Mouse (Mus musculus) limb, embryonic 11.5 days (tissue): ENCODE measurements at regions not wholly inside any gene's neighbourhood (a gene's known extent, or its start where the extent isn't known, plus 50 kb on each side); places are given as distances from the start of the nearest gene placed in this dataset.

Experiments used
- ATAC-seq: fragments of 200-750 bp; cut with Nextera tagmentation; 2 replicates; pipeline ENCODE4 v1.8.0; 2017; ENCODE audit warnings: low read depth; ENCODE audit not compliant: insufficient number of reproducible peaks, low FRiP score, low TSS enrichment
- DNase-seq: peaks from one replicate; pipeline ENCODE4 v3.0.0-alpha.2; 2015; ENCODE audit warnings: low spot score
- H3K27ac ChIP-seq: fragments of 300-500 bp; sonication (generic); replicated peaks from 2 replicates; pipeline ENCODE4 v1.5.1; 2014; ENCODE audit warnings: low read depth, mild to moderate bottlenecking, low read length
- H3K27me3 ChIP-seq: fragments of 300-500 bp; sonication (generic); 2 replicates; pipeline ENCODE4 v1.6.1; 2014; ENCODE audit warnings: mild to moderate bottlenecking, low read length, mixed read lengths; ENCODE audit not compliant: control insufficient read depth, insufficient read depth
- H3K36me3 ChIP-seq: fragments of 300-500 bp; sonication (generic); 2 replicates; pipeline ENCODE4 v1.6.1; 2014; ENCODE audit warnings: mild to moderate bottlenecking, low read length, moderate library complexity, mixed read lengths; ENCODE audit not compliant: control insufficient read depth, insufficient read depth
- H3K4me1 ChIP-seq: fragments of 300-500 bp; sonication (generic); 2 replicates; pipeline ENCODE4 v1.6.1; 2014; ENCODE audit warnings: low read length, mixed read lengths; ENCODE audit not compliant: control insufficient read depth, insufficient read depth
- H3K4me2 ChIP-seq: fragments of 300-500 bp; sonication (generic); 2 replicates; pipeline ENCODE4 v1.6.1; 2014; ENCODE audit warnings: low read depth, mild to moderate bottlenecking, moderate library complexity; ENCODE audit not compliant: severe bottlenecking
- H3K4me3 ChIP-seq: fragments of 300-500 bp; sonication (generic); 2 replicates; pipeline ENCODE4 v1.5.1; 2014; ENCODE audit warnings: low read depth, low read length
- H3K9ac ChIP-seq: fragments of 300-500 bp; sonication (generic); 2 replicates; pipeline ENCODE4 v1.6.1; 2014; ENCODE audit warnings: mild to moderate bottlenecking, low read length
- H3K9me3 ChIP-seq: fragments of 300-500 bp; sonication (generic); 2 replicates; pipeline ENCODE4 v1.6.1; 2016; ENCODE audit warnings: low read length; ENCODE audit not compliant: control insufficient read depth
- WGBS: fragments of 180-500 bp; shearing (Covaris S2); extraction: QIAGEN DNeasy Blood & Tissue Kit; methylation state at CpG from one replicate; pipeline ENCODE4 v1.1.7; 2014; 5-methylcytosine and 5-hydroxymethylcytosine counted together

DNA sequence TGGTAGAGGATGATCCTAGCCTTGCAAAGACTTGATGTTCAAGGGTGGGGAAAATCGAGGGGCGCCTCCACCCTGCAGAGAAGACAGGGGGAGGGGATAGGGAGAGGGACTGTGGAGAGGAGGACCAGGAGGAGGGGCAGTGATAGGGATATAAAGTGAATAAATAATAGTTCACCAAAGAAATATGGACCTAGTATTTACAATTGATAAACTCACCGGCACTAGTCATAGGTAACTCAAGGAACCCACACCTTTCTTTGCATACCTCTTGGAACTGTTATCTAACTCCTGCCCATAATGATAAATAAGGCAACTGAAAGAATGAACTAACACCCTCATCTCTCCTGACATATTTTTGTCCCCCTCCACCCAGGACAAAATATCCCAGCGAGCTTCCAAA is 199.7 kb upstream of the Fam49a start:
- Histone ChIP-seq H3K27ac (no peak overlapping the region), H3K9me3 (no peaks in the 10 kb centered on the region), H3K4me2 (no peak overlapping the region), H3K36me3 (no peaks in the 10 kb centered on the region), H3K4me1 (no peaks in the 10 kb centered on the region), H3K4me3 (no peak overlapping the region), H3K9ac (no peak overlapping the region), H3K27me3 (no peaks in the 10 kb centered on the region)
- ATAC-seq = no peak
- 87% methylated on average over 4 of the region's 4 CpGs for WGBS
- no peak for DNase-seq

DNA sequence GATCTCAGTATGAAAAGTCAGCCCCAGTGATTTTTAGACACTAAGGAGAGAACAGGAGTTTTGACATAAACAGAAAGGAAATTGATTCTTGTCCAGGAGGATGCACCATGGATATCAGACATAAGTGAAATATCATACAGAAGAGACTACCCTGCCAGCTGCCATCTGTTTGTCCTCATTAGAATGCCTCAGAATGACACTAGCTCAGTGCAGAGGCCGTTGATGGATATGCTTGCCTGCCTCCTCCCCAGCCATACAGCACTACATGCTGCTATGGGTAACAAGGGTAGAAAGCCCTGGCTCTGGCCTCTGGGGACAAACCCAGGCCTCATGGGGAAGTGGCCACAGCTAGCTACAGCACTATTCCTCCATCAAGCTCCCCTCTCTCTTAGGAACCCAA is 198.0 kb upstream of the Fam49a start:
- no peak for ATAC-seq
- Histone ChIP-seq H3K4me1 (no peaks in the 10 kb centered on the region), H3K36me3 (no peaks in the 10 kb centered on the region), H3K9ac (no peak overlapping the region), H3K27me3 (no peaks in the 10 kb centered on the region), H3K4me2 (no peak overlapping the region), H3K27ac (no peak overlapping the region), H3K9me3 (no peaks in the 10 kb centered on the region), H3K4me3 (no peak overlapping the region)
- WGBS = 80% methylated on average over 1 of the region's 1 CpGs
- no peak for DNase-seq

DNA sequence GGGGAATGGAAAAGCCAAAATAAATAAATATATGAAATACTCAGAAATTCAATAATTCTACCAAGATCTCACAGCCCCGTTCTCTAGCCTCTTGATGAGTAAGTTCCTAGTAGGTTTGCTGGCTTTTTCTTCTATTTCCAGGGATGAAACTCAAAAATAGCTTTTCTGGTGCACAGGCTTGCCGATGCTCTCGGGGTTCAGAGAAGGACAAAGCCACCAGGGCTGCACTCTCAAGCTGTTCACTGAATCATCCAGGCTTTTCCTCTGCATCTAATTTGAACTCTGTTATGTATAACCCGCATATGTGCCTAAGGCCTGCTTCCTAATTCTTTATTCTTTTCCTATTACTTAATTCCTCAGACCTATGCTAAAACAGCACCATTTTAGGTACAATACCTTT is 197.5 kb upstream of the Fam49a start:
- DNase-seq (no peak), ATAC-seq (no peak)
- no peak overlapping the region for H3K4me2 ChIP-seq
- H3K4me3 ChIP-seq = no peak overlapping the region
- H3K36me3 ChIP-seq = no peaks in the 10 kb centered on the region
- H3K9ac ChIP-seq = no peak overlapping the region
- no peaks in the 10 kb centered on the region for H3K9me3 ChIP-seq
- no peaks in the 10 kb centered on the region for H3K4me1 ChIP-seq
- no peak overlapping the region for H3K27ac ChIP-seq
- no peaks in the 10 kb centered on the region for H3K27me3 ChIP-seq
- 87% methylated on average over 4 of the region's 4 CpGs for WGBS

DNA sequence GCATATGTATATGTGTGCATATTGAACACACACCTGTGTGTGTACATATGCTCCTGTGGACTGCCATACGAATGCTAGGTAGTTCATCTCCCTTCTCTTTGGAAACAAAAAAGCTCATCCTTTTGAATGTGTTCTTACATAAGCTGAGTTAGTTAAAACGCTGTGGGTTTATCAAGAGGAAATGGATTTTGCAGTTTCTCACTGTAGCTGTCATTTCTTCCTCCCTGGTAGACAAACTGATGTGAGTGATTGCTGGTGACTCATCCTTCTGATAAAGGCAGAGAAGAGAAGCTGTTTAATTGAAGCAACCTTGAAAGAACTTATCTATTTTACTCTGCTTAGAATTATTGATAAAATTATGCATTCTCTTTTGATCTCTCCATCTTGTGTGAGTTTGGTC is 173.6 kb upstream of the Fam49a start:
- H3K27me3 ChIP-seq = no peaks in the 10 kb centered on the region
- DNase-seq (no peak), ATAC-seq (no peak)
- H3K9me3 ChIP-seq = no peaks in the 10 kb centered on the region
- H3K4me2 ChIP-seq = no peak overlapping the region
- H3K4me1 ChIP-seq = no peaks in the 10 kb centered on the region
- no peak overlapping the region for H3K9ac ChIP-seq
- no peaks in the 10 kb centered on the region for H3K36me3 ChIP-seq
- H3K27ac ChIP-seq = no peak overlapping the region
- no peak overlapping the region for H3K4me3 ChIP-seq
- WGBS = 77% methylated on average over 2 of the region's 2 CpGs
